Mouse (Mus musculus): ENCODE results near the gene Fbxw11. TPM values are rescaled to one million over a fixed set of nuclear protein-coding genes. Genes with fewer than 3 reads are reported as not detected.
A peak's percentile ranks its signal among the peaks of the same experiment; 100 is the strongest.

Fbxw11 gene
- polyA plus RNA-seq (2015; fragmentation: Nextera tagmentation; extraction: Ambion mirVana): 59.0 and 59.6 TPM in 2 replicates

DNA sequence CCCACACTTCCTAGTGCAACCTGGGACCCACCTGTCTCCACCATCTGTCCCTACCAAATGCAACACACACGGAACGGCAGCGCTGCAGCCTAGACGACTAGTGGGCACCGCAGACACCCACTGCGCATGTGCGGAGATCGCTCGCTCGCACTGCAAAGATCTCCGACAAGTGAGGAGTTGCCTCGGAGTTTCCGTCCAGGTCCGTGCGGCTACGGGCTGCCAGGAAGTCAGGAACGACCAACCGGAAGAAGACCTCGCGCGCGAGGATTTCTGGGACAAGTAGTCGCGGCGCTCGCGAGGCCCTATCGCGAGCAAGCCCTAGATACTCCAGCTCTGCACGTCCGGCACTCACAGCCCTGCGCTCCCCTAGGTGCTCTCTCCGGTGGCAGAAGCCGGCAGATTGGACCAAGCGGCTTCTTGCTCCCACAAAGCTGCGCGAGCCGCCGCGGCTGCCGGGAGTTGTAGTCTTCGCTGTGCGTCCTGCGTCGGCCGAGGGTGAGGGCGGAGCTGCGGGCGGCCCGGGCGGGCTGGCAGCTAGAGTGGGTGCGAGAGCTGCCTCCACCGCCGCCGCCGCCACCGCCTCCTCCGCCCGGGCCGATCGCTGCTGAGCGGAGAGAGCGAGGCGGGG, at the start of gene Fbxw11:
Gene Fbxw11, plus strand, starts transcription at position 476 of the 628 bp plus-strand sequence.
- H3K36me3 ChIP-seq (ENCODE audit: control insufficient read depth, insufficient read depth, low read length): no peaks in the 10 kb centered on the region
- H3K4me3 ChIP-seq (ENCODE audit: low read length): peak within 1 kb of the TSS; percentile 97
- WGBS: under 1% methylated on average over 63 of the region's 64 CpGs
- H3K9ac ChIP-seq (ENCODE audit: low read depth, low read length): peak within 1 kb of the TSS; percentile 98
- peak within 1 kb of the TSS; percentile 79 for H3K4me2 ChIP-seq (ENCODE audit: low read depth, low read length)
- peak within 1 kb of the TSS; percentile 99 for H3K27ac ChIP-seq (ENCODE audit: low read length)
- peak; percentile 96 for ATAC-seq
- H3K4me1 ChIP-seq (ENCODE audit: control insufficient read depth, insufficient read depth, low read length): peaks cover 27% of the 10 kb centered on the region
- H3K9me3 ChIP-seq (ENCODE audit: control insufficient read depth, low read length): no peaks in the 10 kb centered on the region
- no peaks in the 10 kb centered on the region for H3K27me3 ChIP-seq (replicated peaks; ENCODE audit: control insufficient read depth, insufficient read depth, low read length)

DNA sequence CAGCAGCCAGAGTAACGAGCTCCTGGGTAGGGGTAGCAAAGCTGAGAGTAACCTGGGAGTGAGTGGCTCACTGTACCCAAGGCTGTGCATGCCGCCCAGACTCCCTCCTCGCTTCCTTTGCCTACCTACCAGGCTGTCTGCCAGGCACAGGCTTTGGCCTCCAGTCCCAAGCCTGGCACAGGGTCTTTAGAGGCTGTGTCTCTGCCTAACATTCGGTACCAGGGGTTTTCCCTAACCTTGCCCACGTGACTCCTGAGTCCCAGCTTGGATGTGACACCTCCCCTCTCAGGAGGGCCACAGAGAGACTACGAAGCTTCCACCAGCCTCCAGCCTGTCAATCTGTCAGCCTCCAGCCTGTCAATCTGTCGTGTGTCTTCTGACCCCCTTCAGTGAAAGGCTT, 49.4 kb upstream of the Fbxw11 start:
- ATAC-seq: no peak
- no peaks in the 10 kb centered on the region for H3K9me3 ChIP-seq (ENCODE audit: control insufficient read depth, low read length)
- H3K36me3 ChIP-seq (ENCODE audit: control insufficient read depth, insufficient read depth, low read length): no peaks in the 10 kb centered on the region
- no peak overlapping the region for H3K4me2 ChIP-seq (ENCODE audit: low read depth, low read length)
- H3K4me1 ChIP-seq (ENCODE audit: control insufficient read depth, insufficient read depth, low read length): no peaks in the 10 kb centered on the region
- no peak overlapping the region for H3K27ac ChIP-seq (ENCODE audit: low read length)
- H3K9ac ChIP-seq (ENCODE audit: low read depth, low read length): no peak overlapping the region
- no peak overlapping the region for H3K4me3 ChIP-seq (ENCODE audit: low read length)
- no peaks in the 10 kb centered on the region for H3K27me3 ChIP-seq (replicated peaks; ENCODE audit: control insufficient read depth, insufficient read depth, low read length)
- 86% methylated on average over 7 of the region's 7 CpGs for WGBS

DNA sequence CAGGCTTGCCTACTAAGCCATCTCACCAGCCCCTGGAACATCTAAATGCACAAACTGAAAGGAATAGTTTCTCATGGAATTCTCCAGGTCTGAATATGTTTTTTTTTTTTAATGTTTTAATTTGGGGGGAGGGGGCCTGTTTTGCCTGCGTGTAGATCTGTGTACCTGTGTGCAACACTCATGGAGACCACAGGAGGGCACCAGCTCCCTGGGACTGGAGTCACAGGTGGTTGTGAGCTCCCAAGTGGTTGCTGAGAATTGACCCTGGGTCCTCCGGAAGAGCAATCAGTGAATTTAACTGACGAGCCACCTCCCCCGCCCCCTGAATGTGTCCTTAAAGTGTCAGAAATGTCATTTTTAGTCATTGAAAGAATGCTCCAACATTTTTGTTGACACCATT, 48.4 kb upstream of the Fbxw11 start:
- no peak overlapping the region for H3K27ac ChIP-seq (ENCODE audit: low read length)
- ATAC-seq: no peak
- H3K9me3 ChIP-seq (ENCODE audit: control insufficient read depth, low read length): no peaks in the 10 kb centered on the region
- no peaks in the 10 kb centered on the region for H3K4me1 ChIP-seq (ENCODE audit: control insufficient read depth, insufficient read depth, low read length)
- H3K4me3 ChIP-seq (ENCODE audit: low read length): no peak overlapping the region
- 86% methylated on average over 4 of the region's 4 CpGs for WGBS
- H3K27me3 ChIP-seq (replicated peaks; ENCODE audit: control insufficient read depth, insufficient read depth, low read length): no peaks in the 10 kb centered on the region
- no peaks in the 10 kb centered on the region for H3K36me3 ChIP-seq (ENCODE audit: control insufficient read depth, insufficient read depth, low read length)
- H3K9ac ChIP-seq (ENCODE audit: low read depth, low read length): no peak overlapping the region
- H3K4me2 ChIP-seq (ENCODE audit: low read depth, low read length): no peak overlapping the region

DNA sequence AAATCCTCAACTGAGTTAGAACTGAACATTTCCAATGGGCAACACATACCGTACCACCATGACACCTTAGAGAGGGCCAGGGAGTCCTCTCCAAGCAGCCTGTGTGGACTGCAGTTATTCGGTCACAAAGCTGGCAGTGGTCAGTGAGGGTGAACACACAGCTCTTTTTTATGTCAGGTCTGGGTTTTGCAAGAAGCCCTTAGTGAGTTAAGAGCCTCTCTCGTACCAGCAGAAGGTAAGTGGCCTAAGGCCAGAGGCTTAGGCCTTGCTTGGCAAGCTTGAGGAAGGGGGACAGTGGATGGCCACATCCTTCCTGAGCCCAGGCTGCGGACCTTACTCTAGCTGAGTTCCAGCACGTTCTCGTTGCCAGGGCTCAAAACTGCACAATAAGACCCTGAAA, 42.2 kb upstream of the Fbxw11 start:
- Histone ChIP-seq H3K9me3 (ENCODE audit: control insufficient read depth, low read length) (no peaks in the 10 kb centered on the region), H3K9ac (ENCODE audit: low read depth, low read length) (no peak overlapping the region), H3K4me2 (ENCODE audit: low read depth, low read length) (no peak overlapping the region), H3K27me3 (replicated peaks; ENCODE audit: control insufficient read depth, insufficient read depth, low read length) (no peaks in the 10 kb centered on the region), H3K36me3 (ENCODE audit: control insufficient read depth, insufficient read depth, low read length) (no peaks in the 10 kb centered on the region), H3K27ac (ENCODE audit: low read length) (no peak overlapping the region), H3K4me3 (ENCODE audit: low read length) (no peak overlapping the region), H3K4me1 (ENCODE audit: control insufficient read depth, insufficient read depth, low read length) (peaks cover 21% of the 10 kb centered on the region)
- WGBS: 95% methylated on average over 6 of the region's 6 CpGs
- no peak for ATAC-seq

DNA sequence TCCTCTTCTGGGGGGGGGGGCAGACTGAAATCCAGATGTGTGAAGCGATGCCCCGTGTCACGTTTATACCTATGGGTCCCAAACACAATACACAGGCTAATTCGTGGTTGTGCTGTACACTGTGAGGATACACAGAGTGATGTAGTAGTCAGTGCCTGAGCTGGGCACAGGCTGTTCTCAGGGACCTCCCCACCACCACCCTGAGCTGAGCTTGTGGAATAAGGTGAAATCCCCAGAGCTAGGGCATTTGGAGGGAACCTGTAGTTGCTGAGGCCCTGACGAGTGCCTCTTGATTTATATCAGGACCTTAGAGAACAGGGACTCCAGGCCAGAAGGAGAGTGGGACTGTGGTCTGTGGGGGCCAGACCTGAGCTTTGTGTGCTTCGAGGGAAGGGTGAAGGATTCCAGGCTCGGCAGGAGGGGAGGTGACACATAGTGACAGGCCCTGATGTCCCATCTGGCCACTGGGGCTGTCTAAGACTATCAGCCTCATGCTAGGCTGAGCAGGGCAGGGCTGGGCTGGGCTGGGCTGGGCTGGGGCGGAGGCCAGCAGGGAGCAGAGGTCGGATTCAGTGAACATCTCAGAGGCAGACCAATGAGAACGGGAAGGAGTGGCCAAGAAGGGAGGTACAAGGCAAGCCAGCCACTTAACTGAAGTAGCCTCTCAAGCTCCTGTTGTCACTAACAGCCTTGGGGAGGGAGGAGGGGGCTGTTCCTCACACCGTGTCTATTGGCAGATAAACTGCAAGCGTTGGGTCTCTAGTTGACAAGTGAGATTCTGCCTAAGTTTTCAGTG, 40.8 kb upstream of the Fbxw11 start:
- peak; percentile 94 for ATAC-seq
- peaks cover 25% of the 10 kb centered on the region for H3K4me1 ChIP-seq (ENCODE audit: control insufficient read depth, insufficient read depth, low read length)
- H3K36me3 ChIP-seq (ENCODE audit: control insufficient read depth, insufficient read depth, low read length): no peaks in the 10 kb centered on the region
- H3K9me3 ChIP-seq (ENCODE audit: control insufficient read depth, low read length): no peaks in the 10 kb centered on the region
- 40% methylated on average over 12 of the region's 12 CpGs for WGBS
- H3K9ac ChIP-seq (ENCODE audit: low read depth, low read length): peak overlapping the region; percentile 27
- H3K4me2 ChIP-seq (ENCODE audit: low read depth, low read length): no peak overlapping the region
- peak overlapping the region; percentile 38 for H3K27ac ChIP-seq (ENCODE audit: low read length)
- H3K4me3 ChIP-seq (ENCODE audit: low read length): peak overlapping the region; percentile 4; the same call in 1 of the 2 replicates
- H3K27me3 ChIP-seq (replicated peaks; ENCODE audit: control insufficient read depth, insufficient read depth, low read length): no peaks in the 10 kb centered on the region

DNA sequence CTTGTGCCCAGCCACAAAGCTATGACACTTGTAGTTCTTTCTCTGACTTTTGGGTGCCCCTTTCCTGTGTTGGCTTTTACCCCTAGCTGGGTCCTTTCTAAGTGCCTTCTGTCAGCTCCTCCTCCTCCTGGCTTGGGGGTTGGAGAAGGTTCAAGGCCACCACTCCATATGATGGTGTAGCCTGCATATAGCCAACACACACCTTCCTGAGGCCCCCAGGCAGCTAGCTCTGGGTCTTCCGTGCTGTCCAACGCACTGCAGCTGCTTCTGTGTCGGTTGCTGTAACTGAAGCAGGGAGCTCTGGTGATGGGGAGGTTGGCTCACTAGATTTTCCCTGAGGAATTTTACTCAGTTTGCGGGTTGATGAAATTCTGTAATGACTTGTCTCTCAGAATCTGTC, 37.9 kb upstream of the Fbxw11 start:
- WGBS: 50% methylated on average over 4 of the region's 4 CpGs
- Histone ChIP-seq H3K27ac (ENCODE audit: low read length) (peak overlapping the region; percentile 71), H3K9me3 (ENCODE audit: control insufficient read depth, low read length) (no peaks in the 10 kb centered on the region), H3K4me1 (ENCODE audit: control insufficient read depth, insufficient read depth, low read length) (peaks cover 25% of the 10 kb centered on the region), H3K27me3 (replicated peaks; ENCODE audit: control insufficient read depth, insufficient read depth, low read length) (no peaks in the 10 kb centered on the region), H3K9ac (ENCODE audit: low read depth, low read length) (no peak overlapping the region), H3K4me2 (ENCODE audit: low read depth, low read length) (no peak overlapping the region), H3K4me3 (ENCODE audit: low read length) (no peak overlapping the region), H3K36me3 (ENCODE audit: control insufficient read depth, insufficient read depth, low read length) (no peaks in the 10 kb centered on the region)
- no peak for ATAC-seq

DNA sequence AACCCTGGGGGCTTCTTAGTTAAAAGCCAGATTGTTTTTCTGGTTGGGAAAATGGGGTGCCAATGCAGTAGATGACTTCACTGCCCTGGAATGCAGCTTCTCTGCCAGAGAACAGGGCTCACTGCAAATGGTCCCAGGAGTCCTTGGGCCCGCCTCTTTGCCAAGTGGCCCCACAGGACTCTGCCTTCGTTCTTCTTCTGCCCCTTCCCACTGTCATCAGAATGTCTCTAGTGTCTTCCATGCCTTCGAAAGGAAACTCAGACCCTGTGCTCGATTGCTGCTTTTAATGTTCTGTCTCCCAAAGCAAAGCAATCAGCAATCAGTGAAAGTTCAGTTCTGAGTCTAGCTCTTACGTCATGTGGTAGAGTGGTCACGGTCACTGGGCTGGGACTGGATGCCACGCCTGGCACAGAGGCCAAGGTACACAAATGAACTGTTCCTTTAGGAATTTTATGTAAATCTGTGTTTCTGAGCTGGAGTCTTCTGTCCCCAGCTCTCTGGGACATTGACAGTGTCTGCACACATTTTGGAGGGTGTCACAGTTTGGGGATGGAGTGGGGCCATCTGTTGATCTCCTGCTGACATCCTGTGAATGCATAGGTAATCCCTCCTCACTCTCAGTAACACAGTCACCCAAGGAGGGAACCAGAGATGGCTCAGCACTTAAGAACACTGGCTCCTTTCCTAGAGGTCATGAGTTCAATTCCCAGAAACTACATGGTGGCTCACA, 37.2 kb upstream of the Fbxw11 start:
- Histone ChIP-seq H3K27me3 (replicated peaks; ENCODE audit: control insufficient read depth, insufficient read depth, low read length) (no peaks in the 10 kb centered on the region), H3K4me2 (ENCODE audit: low read depth, low read length) (peak overlapping the region; percentile 35; the same call in 1 of the 2 replicates), H3K4me3 (ENCODE audit: low read length) (no peak overlapping the region), H3K4me1 (ENCODE audit: control insufficient read depth, insufficient read depth, low read length) (peaks cover 25% of the 10 kb centered on the region), H3K9me3 (ENCODE audit: control insufficient read depth, low read length) (no peaks in the 10 kb centered on the region), H3K9ac (ENCODE audit: low read depth, low read length) (no peak overlapping the region), H3K36me3 (ENCODE audit: control insufficient read depth, insufficient read depth, low read length) (no peaks in the 10 kb centered on the region), H3K27ac (ENCODE audit: low read length) (peak overlapping the region; percentile 71)
- ATAC-seq: peak; percentile 61
- 36% methylated on average over 7 of the region's 7 CpGs for WGBS

DNA sequence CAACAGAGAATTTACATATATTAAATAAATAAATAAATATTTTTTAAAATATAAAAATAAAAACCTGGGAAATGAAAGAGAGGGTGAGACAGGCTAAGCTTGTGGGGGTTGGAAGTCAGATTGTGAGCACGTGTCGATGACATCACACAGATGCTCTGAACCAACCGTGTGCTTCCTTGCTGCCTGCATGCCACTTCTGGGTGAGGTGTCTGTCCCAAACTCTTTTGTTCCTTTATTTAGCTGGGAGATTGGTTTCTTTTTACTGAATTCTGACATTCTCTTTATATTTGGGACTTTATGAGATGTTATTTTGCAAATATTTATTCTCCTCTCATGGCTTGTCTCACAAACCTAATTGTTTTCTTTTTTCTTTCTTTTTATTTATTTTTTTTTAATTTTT, 36.6 kb upstream of the Fbxw11 start:
- Histone ChIP-seq H3K27me3 (replicated peaks; ENCODE audit: control insufficient read depth, insufficient read depth, low read length) (no peaks in the 10 kb centered on the region), H3K36me3 (ENCODE audit: control insufficient read depth, insufficient read depth, low read length) (no peaks in the 10 kb centered on the region), H3K4me3 (ENCODE audit: low read length) (no peak overlapping the region), H3K27ac (ENCODE audit: low read length) (no peak overlapping the region; the same call in 1 of the 2 replicates), H3K9me3 (ENCODE audit: control insufficient read depth, low read length) (no peaks in the 10 kb centered on the region), H3K9ac (ENCODE audit: low read depth, low read length) (no peak overlapping the region), H3K4me1 (ENCODE audit: control insufficient read depth, insufficient read depth, low read length) (peaks cover 25% of the 10 kb centered on the region), H3K4me2 (ENCODE audit: low read depth, low read length) (no peak overlapping the region)
- no peak for ATAC-seq
- 72% methylated on average over 3 of the region's 3 CpGs for WGBS

DNA sequence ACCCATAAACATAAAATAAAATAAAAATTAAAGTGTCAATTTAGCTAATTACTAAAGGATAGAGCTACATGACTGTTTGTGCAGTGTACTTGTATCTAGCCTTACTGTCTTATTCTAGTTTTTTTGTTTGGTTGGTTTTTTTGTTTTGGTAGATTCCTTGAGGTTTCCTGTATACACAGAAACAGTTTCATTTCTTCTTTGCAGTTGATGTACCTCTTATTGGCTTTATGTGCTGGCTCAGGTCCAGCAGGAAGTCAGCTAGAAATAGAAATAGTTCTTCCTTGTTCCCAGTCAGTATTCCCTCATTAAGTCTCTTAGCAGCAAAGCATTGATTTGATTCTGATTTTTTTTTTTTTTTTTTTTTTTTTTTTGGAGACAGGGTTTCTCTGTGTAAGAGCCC, 35.2 kb upstream of the Fbxw11 start:
- no peak overlapping the region for H3K27ac ChIP-seq (ENCODE audit: low read length)
- ATAC-seq: no peak
- no peak overlapping the region for H3K4me3 ChIP-seq (ENCODE audit: low read length)
- no peak overlapping the region for H3K4me2 ChIP-seq (ENCODE audit: low read depth, low read length)
- peaks cover 14% of the 10 kb centered on the region for H3K4me1 ChIP-seq (ENCODE audit: control insufficient read depth, insufficient read depth, low read length)
- no peak overlapping the region for H3K9ac ChIP-seq (ENCODE audit: low read depth, low read length)
- H3K36me3 ChIP-seq (ENCODE audit: control insufficient read depth, insufficient read depth, low read length): no peaks in the 10 kb centered on the region
- H3K9me3 ChIP-seq (ENCODE audit: control insufficient read depth, low read length): no peaks in the 10 kb centered on the region
- no peaks in the 10 kb centered on the region for H3K27me3 ChIP-seq (replicated peaks; ENCODE audit: control insufficient read depth, insufficient read depth, low read length)
